Mouse (Mus musculus) hindbrain, embryonic 16.5 days (tissue): ENCODE measurements around the gene Accsl. TPM values are rescaled to one million over a fixed set of nuclear protein-coding genes. Genes with fewer than 3 reads are reported as not detected.

Experiments used
- ATAC-seq: fragments of 200-750 bp; cut with Nextera tagmentation; 2 replicates; pipeline ENCODE4 v1.8.0; 2017; ENCODE audit warnings: moderate TSS enrichment, moderate library complexity
- H3K27ac ChIP-seq: fragments of 300-500 bp; sonication (generic); 2 replicates; pipeline ENCODE4 v1.5.1; 2014; ENCODE audit warnings: low read depth, mild to moderate bottlenecking, control low read depth, low read length, moderate library complexity
- H3K27me3 ChIP-seq: fragments of 300-500 bp; sonication (generic); replicated peaks from 2 replicates; pipeline ENCODE4 v1.6.1; 2014; ENCODE audit warnings: low read length; ENCODE audit not compliant: control insufficient read depth, insufficient read depth
- H3K36me3 ChIP-seq: fragments of 300-500 bp; sonication (generic); 2 replicates; pipeline ENCODE4 v1.6.1; 2014; ENCODE audit warnings: mild to moderate bottlenecking, low read length, moderate library complexity, mixed read lengths; ENCODE audit not compliant: control insufficient read depth, insufficient read depth
- H3K4me1 ChIP-seq: fragments of 300-500 bp; sonication (generic); 2 replicates; pipeline ENCODE4 v1.6.1; 2014; ENCODE audit warnings: low read depth, low read length; ENCODE audit not compliant: control insufficient read depth, insufficient read depth
- H3K4me2 ChIP-seq: fragments of 300-500 bp; sonication (generic); 2 replicates; pipeline ENCODE4 v1.6.1; 2014; ENCODE audit warnings: mild to moderate bottlenecking, low read length, control low read depth, moderate library complexity
- H3K4me3 ChIP-seq: fragments of 300-500 bp; sonication (generic); 2 replicates; pipeline ENCODE4 v1.5.1; 2014; ENCODE audit warnings: mild to moderate bottlenecking, low read length, control low read depth, moderate library complexity
- H3K9ac ChIP-seq: fragments of 300-500 bp; sonication (generic); 2 replicates; pipeline ENCODE4 v1.6.1; 2014; ENCODE audit warnings: low read depth, mild to moderate bottlenecking, control low read depth, low read length, moderate library complexity
- H3K9me3 ChIP-seq: fragments of 300-500 bp; sonication (generic); 2 replicates; pipeline ENCODE4 v1.6.1; 2014; ENCODE audit warnings: mild to moderate bottlenecking, low read length, moderate library complexity; ENCODE audit not compliant: control insufficient read depth
- WGBS: fragments of 180-500 bp; shearing (Covaris S2); extraction: QIAGEN DNeasy Blood & Tissue Kit; methylation state at CpG from one replicate; pipeline ENCODE4 v1.1.7; 2014; 5-methylcytosine and 5-hydroxymethylcytosine counted together
- polyA plus RNA-seq: library from polyadenylated mRNA; unstranded; fragments of >200 nt; fragmentation: Nextera tagmentation; extraction: Ambion mirVana; gene quantifications from 2 replicates; pipeline ENCODE4 v1.2.1, GENCODE M21; 2015

Gene Accsl
- polyA plus RNA-seq, 1 experiment from 2014 or later, result 0.40 TPM

GRCm38 (mm10) chr2:93899397-93900380 lies 30.7 kb upstream of the Accsl start:
- H3K27ac ChIP-seq, result no peak overlapping the region

DNA sequence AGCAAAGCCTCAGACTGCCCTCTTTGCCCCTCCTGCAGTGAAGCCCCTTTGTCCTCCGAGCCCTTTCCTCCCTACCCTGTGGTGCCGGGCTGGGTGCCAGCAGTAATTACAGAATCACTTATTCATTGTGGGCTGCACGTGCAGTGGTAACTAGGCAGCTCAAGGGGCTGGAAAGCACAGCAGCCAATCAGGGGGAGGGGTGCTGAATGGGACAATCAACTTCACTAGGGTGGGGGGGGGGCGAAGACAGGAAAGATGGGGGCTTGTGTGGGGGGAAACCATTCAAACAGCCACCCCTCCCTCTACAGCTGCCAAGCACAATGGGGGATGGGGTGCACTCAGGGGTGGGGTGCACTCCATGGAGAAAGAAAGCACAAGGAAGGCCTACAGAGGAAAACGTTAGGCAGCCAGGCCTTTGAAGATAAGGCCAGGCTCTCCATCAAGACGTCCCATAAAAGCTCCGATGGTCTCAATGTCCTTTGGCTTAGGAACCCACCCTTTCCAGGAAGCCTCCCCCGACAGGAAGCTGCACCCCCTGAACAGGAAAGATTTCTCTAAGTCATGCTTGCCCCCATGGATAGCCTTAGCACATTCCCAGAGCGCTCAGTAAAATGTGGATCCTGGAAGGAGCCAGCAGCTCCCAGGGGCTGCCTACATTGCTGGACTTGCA lies 22.8 kb upstream of the Accsl start:
- Histone ChIP-seq H3K9ac (no peak overlapping the region; the same call in 1 of the 2 replicates), H3K9me3 (no peaks in the 10 kb centered on the region), H3K27me3 (no peaks in the 10 kb centered on the region), H3K27ac (peak overlapping the region; percentile 75), H3K4me1 (peaks cover 13% of the 10 kb centered on the region), H3K4me3 (no peak overlapping the region), H3K4me2 (no peak overlapping the region), H3K36me3 (no peaks in the 10 kb centered on the region)
- peak; percentile 96 for ATAC-seq
- 15% methylated on average over 9 of the region's 9 CpGs for WGBS

More at GRCm38 (mm10) chr2:93899397-93900380, 30.7 kb upstream of the Accsl start:
- 45% methylated on average over 16 of the region's 16 CpGs for WGBS
- no peak overlapping the region for H3K4me2 ChIP-seq
- ATAC-seq, result peak; percentile 54
- no peak overlapping the region for H3K9ac ChIP-seq
- H3K9me3 ChIP-seq, result no peaks in the 10 kb centered on the region
- H3K36me3 ChIP-seq, result no peaks in the 10 kb centered on the region
- no peak overlapping the region for H3K4me3 ChIP-seq
- no peaks in the 10 kb centered on the region for H3K27me3 ChIP-seq
- H3K4me1 ChIP-seq, result no peaks in the 10 kb centered on the region; the same call in 1 of the 2 replicates

- WGBS, result 69% methylated on average over 8 of the region's 8 CpGs
- no peak overlapping the region for H3K27ac ChIP-seq
- H3K4me2 ChIP-seq, result no peak overlapping the region
- H3K4me1 ChIP-seq, result peaks cover 13% of the 10 kb centered on the region
- no peak overlapping the region for H3K9ac ChIP-seq
- no peaks in the 10 kb centered on the region for H3K9me3 ChIP-seq
- H3K27me3 ChIP-seq, result no peaks in the 10 kb centered on the region
- ATAC-seq, result no peak
- H3K4me3 ChIP-seq, result no peak overlapping the region
- H3K36me3 ChIP-seq, result no peaks in the 10 kb centered on the region
Measured at GRCm38 (mm10) chr2:93890143-93890542, 21.2 kb upstream of the Accsl start.

DNA sequence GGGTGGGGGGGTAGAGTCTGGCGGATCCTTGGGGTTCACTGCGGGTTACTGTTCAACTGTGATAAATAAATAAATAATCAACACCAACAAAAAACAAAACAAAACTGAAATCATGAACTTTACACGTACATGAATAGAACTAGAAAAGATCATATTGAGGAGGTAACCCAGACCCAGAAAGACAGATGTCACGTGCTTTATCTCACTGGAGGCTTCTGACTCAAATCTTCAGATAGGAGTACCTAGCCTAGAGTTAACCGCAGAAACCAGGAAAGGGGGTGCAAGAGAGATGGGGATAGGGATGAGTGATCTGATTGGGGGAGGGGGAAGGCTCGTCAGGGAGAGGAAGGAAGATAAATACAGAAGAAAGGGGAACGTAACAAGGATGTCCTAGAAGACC lies 20.1 kb upstream of the Accsl start:
- Histone ChIP-seq H3K4me2 (no peak overlapping the region), H3K36me3 (no peaks in the 10 kb centered on the region), H3K27me3 (no peaks in the 10 kb centered on the region), H3K9me3 (no peaks in the 10 kb centered on the region), H3K9ac (no peak overlapping the region), H3K4me1 (peaks cover 13% of the 10 kb centered on the region), H3K4me3 (no peak overlapping the region), H3K27ac (no peak overlapping the region)
- ATAC-seq, result no peak
- WGBS, result 91% methylated on average over 7 of the region's 7 CpGs

- 89% methylated on average over 6 of the region's 6 CpGs for WGBS
- no peak for ATAC-seq
- H3K4me2 ChIP-seq, result no peak overlapping the region
Measured at GRCm38 (mm10) chr2:93888366-93888765, 19.4 kb upstream of the Accsl start.

GRCm38 (mm10) chr2:93887273-93887672 lies 18.3 kb upstream of the Accsl start:
- Histone ChIP-seq H3K36me3 (no peaks in the 10 kb centered on the region), H3K27ac (no peak overlapping the region), H3K4me2 (no peak overlapping the region), H3K9me3 (no peaks in the 10 kb centered on the region), H3K27me3 (no peaks in the 10 kb centered on the region), H3K9ac (no peak overlapping the region), H3K4me1 (peaks cover 13% of the 10 kb centered on the region), H3K4me3 (no peak overlapping the region)
- ATAC-seq, result no peak
- WGBS, result 71% methylated on average over 11 of the region's 11 CpGs

More at GRCm38 (mm10) chr2:93888366-93888765, 19.4 kb upstream of the Accsl start:
- no peaks in the 10 kb centered on the region for H3K9me3 ChIP-seq
- no peak overlapping the region for H3K27ac ChIP-seq
- H3K9ac ChIP-seq, result no peak overlapping the region
- H3K36me3 ChIP-seq, result no peaks in the 10 kb centered on the region
- H3K4me1 ChIP-seq, result peaks cover 13% of the 10 kb centered on the region
- no peaks in the 10 kb centered on the region for H3K27me3 ChIP-seq
- no peak overlapping the region for H3K4me3 ChIP-seq

DNA sequence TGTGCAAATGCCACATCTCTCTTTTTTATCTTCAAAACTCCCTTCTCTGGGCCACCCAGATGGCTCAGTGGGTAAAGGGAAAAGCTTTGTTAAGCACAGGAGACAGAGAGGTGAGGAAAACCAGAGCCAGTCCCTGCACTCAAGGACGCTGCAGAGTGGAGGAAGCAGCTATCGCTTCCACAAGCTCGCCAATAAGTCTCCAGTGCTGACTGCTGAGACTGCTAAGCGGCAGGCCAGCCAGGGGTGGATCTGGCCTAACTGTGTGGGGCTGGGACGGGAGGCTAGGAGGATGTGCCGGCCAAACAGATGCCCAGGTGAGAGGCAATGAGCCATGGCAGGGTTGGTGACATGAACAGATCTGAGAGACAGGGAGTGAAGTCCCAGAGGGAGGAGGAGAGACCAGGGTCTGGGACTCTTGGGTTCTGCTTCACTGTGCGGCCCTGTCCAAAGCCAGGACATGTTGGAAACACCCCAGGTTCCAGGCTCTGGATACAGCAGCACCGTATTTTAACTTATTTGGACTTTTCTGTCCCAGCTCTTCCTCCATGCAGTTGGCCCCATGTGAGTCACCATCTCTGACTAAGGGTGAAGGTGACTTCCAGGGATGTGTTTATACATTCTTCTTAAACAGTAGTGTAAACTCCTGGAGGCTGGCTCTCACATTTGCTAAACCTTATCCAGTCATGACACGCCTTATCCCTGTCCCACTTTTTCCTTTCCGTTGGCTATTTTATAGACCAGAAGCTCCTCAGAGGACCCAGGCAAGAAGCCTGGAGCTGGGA lies 17.2 kb upstream of the Accsl start:
- no peak overlapping the region for H3K4me2 ChIP-seq
- no peaks in the 10 kb centered on the region for H3K36me3 ChIP-seq
- 69% methylated on average over 10 of the region's 10 CpGs for WGBS
- H3K9me3 ChIP-seq, result no peaks in the 10 kb centered on the region
- H3K4me3 ChIP-seq, result no peak overlapping the region
- ATAC-seq, result no peak
- peaks cover 5% of the 10 kb centered on the region for H3K4me1 ChIP-seq
- no peak overlapping the region for H3K27ac ChIP-seq
- no peak overlapping the region for H3K9ac ChIP-seq
- no peaks in the 10 kb centered on the region for H3K27me3 ChIP-seq

DNA sequence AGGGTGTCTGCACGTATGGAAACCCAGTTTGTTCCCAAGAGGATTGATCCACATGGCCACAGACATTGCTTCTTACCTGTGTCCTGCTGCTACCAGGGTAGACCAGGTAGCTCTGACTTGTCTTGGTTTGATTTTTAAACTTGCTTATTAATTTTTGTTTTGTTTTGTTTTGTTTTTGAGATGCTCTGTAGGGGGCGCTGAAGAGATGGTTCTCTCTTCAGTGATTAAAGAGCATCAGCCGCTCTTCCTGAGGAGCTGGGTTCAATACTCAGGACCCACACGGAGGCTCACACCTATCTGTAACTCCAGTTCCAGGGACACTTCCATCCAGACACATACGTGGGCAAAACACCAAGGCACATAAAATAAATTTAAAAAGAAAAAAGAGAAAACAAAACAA lies 14.1 kb upstream of the Accsl start:
- no peak for ATAC-seq
- Histone ChIP-seq H3K27ac (no peak overlapping the region), H3K4me3 (no peak overlapping the region), H3K27me3 (no peaks in the 10 kb centered on the region), H3K36me3 (no peaks in the 10 kb centered on the region), H3K9ac (no peak overlapping the region), H3K9me3 (no peaks in the 10 kb centered on the region), H3K4me1 (no peaks in the 10 kb centered on the region), H3K4me2 (no peak overlapping the region)
- WGBS, result 58% methylated on average over 5 of the region's 5 CpGs
